Mouse (Mus musculus): ENCODE data around the gene Bbs4. TPM values are rescaled to one million over a fixed set of nuclear protein-coding genes. Genes with fewer than 3 reads are reported as not detected.
A peak's percentile ranks its signal among the peaks of the same experiment; 100 is the strongest.

Bbs4 gene
- polyA plus RNA-seq, 1 experiment from 2014 or later = 12.3 TPM

- Histone ChIP-seq H3K4me2 (no peak overlapping the region), H3K9ac (no peak overlapping the region), H3K27me3 (ENCODE audit: insufficient read depth, low read length) (no peaks in the 10 kb centered on the region), H3K27ac (ENCODE audit: low read depth) (no peak overlapping the region), H3K4me1 (ENCODE audit: insufficient read depth) (peaks cover 8% of the 10 kb centered on the region; the same call in 1 of the 2 replicates), H3K9me3 (ENCODE audit: low read depth, low read length) (no peaks in the 10 kb centered on the region), H3K36me3 (ENCODE audit: insufficient read depth) (no peaks in the 10 kb centered on the region), H3K4me3 (ENCODE audit: low read depth, low read length) (no peak overlapping the region)
- 74% methylated on average over 5 of the region's 5 CpGs for WGBS
- ATAC-seq (ENCODE audit: insufficient read depth) (no peak), DNase-seq (no peak)
- TF ChIP-seq CTCF (IDR thresholded peaks at IDR 0.05; ENCODE audit: low read depth) = no peak
Measured at GRCm38 (mm10) chr9:59288058-59288457, 65.2 kb downstream of the Bbs4 start.

- TF ChIP-seq CTCF (IDR thresholded peaks at IDR 0.05; ENCODE audit: low read depth) = no peak
- H3K36me3 ChIP-seq (ENCODE audit: insufficient read depth) = no peaks in the 10 kb centered on the region
- no peak overlapping the region for H3K9ac ChIP-seq
- H3K4me3 ChIP-seq (ENCODE audit: low read depth, low read length) = no peak overlapping the region
- ATAC-seq (ENCODE audit: insufficient read depth) (no peak), DNase-seq (no peak)
- H3K4me1 ChIP-seq (ENCODE audit: insufficient read depth) = 0 out of 2 replicates have a peak, but pooled peaks cover under 1% of the 10 kb centered on the region
- H3K27me3 ChIP-seq (ENCODE audit: insufficient read depth, low read length) = no peaks in the 10 kb centered on the region
- no peak overlapping the region for H3K4me2 ChIP-seq
- WGBS = 56% methylated on average over 6 of the region's 6 CpGs
- no peaks in the 10 kb centered on the region for H3K9me3 ChIP-seq (ENCODE audit: low read depth, low read length)
- no peak overlapping the region for H3K27ac ChIP-seq (ENCODE audit: low read depth)
Measured at GRCm38 (mm10) chr9:59285614-59286013, 67.7 kb downstream of the Bbs4 start.

DNA sequence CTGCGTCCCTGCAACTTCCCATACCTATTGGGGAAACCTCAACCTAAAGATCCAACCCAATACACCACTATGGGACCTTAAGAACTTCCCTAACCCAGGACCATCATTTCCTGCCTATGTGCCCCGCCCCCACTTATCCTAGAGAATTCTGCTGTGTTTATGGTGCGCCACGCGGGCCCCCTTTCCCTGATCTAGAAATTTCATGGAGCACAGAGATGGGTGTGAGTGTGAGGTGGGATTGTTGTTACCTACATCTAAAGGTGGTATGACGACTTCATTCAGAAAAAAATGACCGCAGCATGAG, 70.7 kb downstream of the Bbs4 start:
- H3K9me3 ChIP-seq (ENCODE audit: low read depth, low read length) = no peaks in the 10 kb centered on the region
- DNase-seq (no peak), ATAC-seq (ENCODE audit: insufficient read depth) (no peak; the same call in 1 of the 2 replicates)
- no peak overlapping the region for H3K4me3 ChIP-seq (ENCODE audit: low read depth, low read length)
- TF ChIP-seq CTCF (IDR thresholded peaks at IDR 0.05; ENCODE audit: low read depth) = no peak
- WGBS = 43% methylated on average over 7 of the region's 7 CpGs
- H3K27ac ChIP-seq (ENCODE audit: low read depth) = no peak overlapping the region
- no peaks in the 10 kb centered on the region for H3K36me3 ChIP-seq (ENCODE audit: insufficient read depth)
- H3K9ac ChIP-seq = no peak overlapping the region
- peak overlapping the region; percentile 48 for H3K4me2 ChIP-seq
- no peaks in the 10 kb centered on the region for H3K27me3 ChIP-seq (ENCODE audit: insufficient read depth, low read length)
- H3K4me1 ChIP-seq (ENCODE audit: insufficient read depth) = no peaks in the 10 kb centered on the region

DNA sequence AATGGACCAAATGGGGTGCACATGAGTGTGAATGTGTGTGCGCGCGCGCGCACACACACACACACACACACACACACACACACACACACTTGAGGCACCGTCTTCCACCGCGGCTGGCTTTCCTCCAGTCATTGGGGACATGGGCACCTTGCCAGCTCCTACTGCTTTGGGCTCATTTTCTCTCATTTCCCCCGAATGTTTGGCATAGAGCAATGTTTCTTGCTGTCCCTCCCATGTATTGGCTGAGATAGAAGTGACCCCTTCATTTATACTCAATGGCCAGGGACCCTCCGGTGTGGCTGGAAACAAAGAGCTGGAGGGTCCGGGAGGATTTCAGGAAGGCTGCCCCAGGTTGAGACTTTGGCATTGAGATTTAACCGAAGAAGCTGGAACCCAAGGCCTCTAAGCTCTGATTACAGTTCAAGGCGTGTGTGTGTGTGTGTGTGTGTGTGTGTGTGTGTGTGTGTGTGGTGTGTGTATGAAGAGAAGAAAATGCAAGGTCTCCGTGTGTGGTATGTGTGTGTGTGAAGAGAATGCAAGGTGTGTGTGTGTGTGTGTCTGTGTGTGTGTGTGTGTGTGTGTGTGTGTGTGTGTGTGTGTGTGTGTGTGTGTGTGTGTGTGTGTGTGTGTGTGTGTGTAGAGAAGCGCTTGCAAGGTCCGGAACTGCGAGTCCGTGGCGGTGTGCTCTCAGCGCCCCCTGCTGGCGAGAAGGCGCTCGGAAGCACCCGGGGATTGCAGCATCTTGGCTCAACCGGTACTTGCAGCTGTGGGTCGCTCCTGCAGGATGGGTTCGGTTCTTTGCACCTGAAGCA, 71.2 kb downstream of the Bbs4 start:
- DNase-seq = peak; percentile 91
- Histone ChIP-seq H3K9ac (no peak overlapping the region), H3K27ac (ENCODE audit: low read depth) (peak overlapping the region; percentile 36; the same call in 1 of the 2 replicates), H3K4me2 (peak overlapping the region; percentile 48), H3K27me3 (ENCODE audit: insufficient read depth, low read length) (no peaks in the 10 kb centered on the region), H3K9me3 (ENCODE audit: low read depth, low read length) (no peaks in the 10 kb centered on the region), H3K4me3 (ENCODE audit: low read depth, low read length) (no peak overlapping the region), H3K4me1 (ENCODE audit: insufficient read depth) (no peaks in the 10 kb centered on the region), H3K36me3 (ENCODE audit: insufficient read depth) (no peaks in the 10 kb centered on the region)
- WGBS = 35% methylated on average over 25 of the region's 27 CpGs
- peak; percentile 94 for TF ChIP-seq CTCF (IDR thresholded peaks at IDR 0.05; ENCODE audit: low read depth)
- ATAC-seq (ENCODE audit: insufficient read depth) = peak; percentile 74

DNA sequence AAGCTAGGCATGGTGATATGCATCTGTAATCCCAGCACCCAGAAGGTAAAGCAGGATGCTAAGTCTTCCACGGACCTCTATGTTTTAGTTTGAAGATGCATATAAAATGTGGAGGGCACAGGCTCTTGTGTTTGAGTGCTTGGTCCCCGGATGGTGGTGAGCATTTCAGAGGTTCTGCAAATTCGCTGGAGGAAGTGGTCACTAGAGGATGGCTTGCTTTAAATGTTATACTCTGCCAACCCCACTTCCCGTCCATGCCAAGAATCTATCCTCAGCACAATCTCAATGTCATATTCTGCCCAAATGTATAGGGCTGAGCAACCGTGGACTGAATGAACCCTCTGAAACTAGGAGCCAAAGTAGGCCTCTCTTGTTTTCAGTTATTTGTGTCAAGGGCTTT, 72.4 kb downstream of the Bbs4 start:
- 86% methylated on average over 5 of the region's 5 CpGs for WGBS
- TF ChIP-seq CTCF (IDR thresholded peaks at IDR 0.05; ENCODE audit: low read depth) = no peak

DNA sequence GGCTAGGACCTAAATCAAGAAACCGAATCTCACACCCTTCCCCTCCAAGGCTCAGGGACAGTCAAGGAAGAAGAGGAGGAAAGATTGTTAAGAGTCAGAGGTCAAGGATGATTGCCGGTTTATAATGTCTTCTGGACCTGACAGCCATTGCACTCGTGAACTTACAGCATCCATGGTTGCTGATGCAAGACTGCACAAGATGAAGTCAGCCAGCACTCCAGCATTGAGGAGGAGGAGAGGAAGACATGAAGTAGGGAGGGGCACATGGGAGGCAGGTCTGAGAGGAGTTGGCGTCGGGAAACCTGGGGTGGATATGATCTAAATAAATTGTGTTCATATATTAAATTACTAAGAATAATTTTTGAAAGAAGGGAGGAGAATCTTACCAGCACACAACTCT, 74.6 kb downstream of the Bbs4 start:
- Histone ChIP-seq H3K36me3 (ENCODE audit: insufficient read depth) (no peaks in the 10 kb centered on the region), H3K27ac (ENCODE audit: low read depth) (no peak overlapping the region), H3K4me2 (no peak overlapping the region), H3K4me3 (ENCODE audit: low read depth, low read length) (no peak overlapping the region), H3K9me3 (ENCODE audit: low read depth, low read length) (no peaks in the 10 kb centered on the region), H3K4me1 (ENCODE audit: insufficient read depth) (no peaks in the 10 kb centered on the region), H3K27me3 (ENCODE audit: insufficient read depth, low read length) (no peaks in the 10 kb centered on the region), H3K9ac (no peak overlapping the region)
- 49% methylated on average over 5 of the region's 5 CpGs for WGBS
- DNase-seq = no peak
- no peak for ATAC-seq (ENCODE audit: insufficient read depth)
- TF ChIP-seq CTCF (IDR thresholded peaks at IDR 0.05; ENCODE audit: low read depth) = no peak

More for the DNA sequence above, 72.4 kb downstream of the Bbs4 start:
- ATAC-seq (ENCODE audit: insufficient read depth) (no peak), DNase-seq (no peak)
- Histone ChIP-seq H3K4me2 (no peak overlapping the region), H3K27me3 (ENCODE audit: insufficient read depth, low read length) (no peaks in the 10 kb centered on the region), H3K4me3 (ENCODE audit: low read depth, low read length) (no peak overlapping the region), H3K9me3 (ENCODE audit: low read depth, low read length) (no peaks in the 10 kb centered on the region), H3K4me1 (ENCODE audit: insufficient read depth) (no peaks in the 10 kb centered on the region), H3K9ac (no peak overlapping the region), H3K36me3 (ENCODE audit: insufficient read depth) (no peaks in the 10 kb centered on the region), H3K27ac (ENCODE audit: low read depth) (no peak overlapping the region)

- DNase-seq (no peak), ATAC-seq (ENCODE audit: insufficient read depth) (no peak)
- no peak overlapping the region for H3K4me3 ChIP-seq (ENCODE audit: low read depth, low read length)
- no peaks in the 10 kb centered on the region for H3K4me1 ChIP-seq (ENCODE audit: insufficient read depth)
- WGBS = 89% methylated on average over 2 of the region's 2 CpGs
- no peaks in the 10 kb centered on the region for H3K9me3 ChIP-seq (ENCODE audit: low read depth, low read length)
- H3K9ac ChIP-seq = no peak overlapping the region
- no peak for TF ChIP-seq CTCF (IDR thresholded peaks at IDR 0.05; ENCODE audit: low read depth)
- no peak overlapping the region for H3K4me2 ChIP-seq
- no peak overlapping the region for H3K27ac ChIP-seq (ENCODE audit: low read depth)
- no peaks in the 10 kb centered on the region for H3K36me3 ChIP-seq (ENCODE audit: insufficient read depth)
- H3K27me3 ChIP-seq (ENCODE audit: insufficient read depth, low read length) = no peaks in the 10 kb centered on the region
Measured at GRCm38 (mm10) chr9:59278199-59278598, 75.1 kb downstream of the Bbs4 start.
